Mouse (Mus musculus) right cerebral cortex, postnatal 14 days (tissue): Measurements from ENCODE around the gene 1700011L22Rik.

Experiments
- DNase-seq: peaks from one replicate; pipeline ENCODE4 v3.0.0; 2022

The 1700011L22Rik gene

GRCm38 (mm10) chr8:79239320-79239719 is 9.1 kb downstream of the 1700011L22Rik start:
- DNase-seq = no peak

DNA sequence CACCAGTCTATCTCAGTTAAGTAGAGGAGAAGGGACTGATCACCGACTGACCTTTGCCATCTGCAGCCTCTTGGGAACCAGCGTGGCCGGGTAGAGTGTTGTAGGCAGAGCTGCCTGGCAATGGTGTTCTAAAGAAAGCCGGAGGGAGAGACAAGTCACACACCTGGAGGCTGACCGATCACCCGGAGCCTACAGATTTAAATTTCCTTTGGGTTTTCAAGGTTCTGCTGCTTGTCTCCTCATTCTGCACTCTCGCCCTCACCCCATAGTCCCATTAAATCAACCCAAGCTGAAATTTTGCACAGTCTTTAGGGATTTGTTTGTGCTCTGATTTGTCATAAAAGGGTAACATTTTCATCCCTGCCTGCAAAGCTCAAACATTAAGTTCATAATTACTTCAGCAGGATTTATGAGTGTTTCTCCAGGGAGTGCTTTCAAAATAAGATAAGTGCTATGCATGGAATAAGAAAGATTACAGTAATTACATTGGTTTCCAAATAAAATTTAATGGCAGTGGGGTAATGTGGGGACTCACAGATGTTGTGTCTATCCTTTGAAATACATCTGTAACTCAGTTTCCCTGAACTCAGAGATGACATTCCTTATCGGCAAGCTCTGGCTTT is 19.0 kb downstream of the 1700011L22Rik start:
- no peak for DNase-seq

DNA sequence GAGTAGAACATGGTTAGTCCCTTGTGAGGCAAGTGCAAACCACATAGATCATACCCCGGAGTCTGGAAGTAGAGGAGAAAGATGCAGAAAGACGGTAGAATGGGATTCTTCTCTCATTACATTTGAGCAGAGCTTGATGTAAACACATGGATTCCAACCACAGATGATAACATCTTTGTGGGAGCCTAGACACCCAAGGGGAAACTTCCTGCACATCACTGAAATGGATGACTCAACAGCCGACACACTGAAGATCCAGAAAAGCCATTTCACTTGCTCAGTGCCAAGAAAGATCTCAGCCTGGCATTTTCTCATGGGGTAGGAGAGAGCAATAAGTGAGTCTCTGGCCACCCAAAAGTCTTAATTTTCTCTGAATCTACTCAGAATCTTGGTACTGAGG is 20.5 kb downstream of the 1700011L22Rik start:
- DNase-seq = no peak

GRCm38 (mm10) chr8:79227194-79227593 is 21.2 kb downstream of the 1700011L22Rik start:
- DNase-seq = no peak

GRCm38 (mm10) chr8:79226046-79226445 is 22.3 kb downstream of the 1700011L22Rik start:
- no peak for DNase-seq

GRCm38 (mm10) chr8:79225586-79225985 is 22.8 kb downstream of the 1700011L22Rik start:
- DNase-seq = no peak

DNA sequence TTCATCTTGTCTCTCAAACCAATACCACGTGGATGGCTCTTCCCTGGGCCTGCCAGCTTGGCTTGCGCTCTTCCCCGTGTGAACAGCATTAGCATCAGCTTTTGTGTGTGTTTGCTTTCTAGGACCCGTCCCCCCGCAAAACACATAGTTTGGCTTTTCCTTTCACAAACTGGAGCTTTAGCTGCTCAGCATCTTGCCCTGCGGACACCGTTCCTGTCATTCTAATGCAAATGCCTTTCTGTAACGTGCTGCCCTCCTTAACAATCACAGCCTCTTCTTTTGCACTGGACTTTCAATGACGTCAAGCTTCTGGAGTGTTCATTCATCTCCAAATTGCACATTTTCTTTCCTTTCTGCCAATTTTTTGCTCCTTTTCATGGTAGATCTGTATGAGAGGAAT is 24.0 kb downstream of the 1700011L22Rik start:
- DNase-seq = no peak

DNA sequence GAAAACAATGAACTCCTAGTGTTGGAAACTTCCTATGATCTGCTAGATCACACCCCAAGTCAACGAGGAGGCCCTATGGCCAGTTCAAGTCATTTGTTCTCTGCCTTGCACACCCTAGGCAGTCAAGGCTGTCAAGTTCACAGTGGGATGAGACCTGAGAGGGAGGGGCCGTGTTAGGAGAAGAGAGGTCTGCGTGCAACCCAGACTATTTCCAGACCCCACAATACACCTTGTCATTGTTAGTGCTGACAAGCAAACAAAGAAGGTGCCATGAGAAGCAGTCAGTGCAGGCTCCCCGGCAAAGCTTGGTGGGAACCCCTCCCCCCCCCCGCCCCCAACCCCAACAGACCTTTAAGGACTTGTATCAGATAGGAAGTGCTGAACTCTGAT is 25.6 kb downstream of the 1700011L22Rik start:
- no peak for DNase-seq

DNA sequence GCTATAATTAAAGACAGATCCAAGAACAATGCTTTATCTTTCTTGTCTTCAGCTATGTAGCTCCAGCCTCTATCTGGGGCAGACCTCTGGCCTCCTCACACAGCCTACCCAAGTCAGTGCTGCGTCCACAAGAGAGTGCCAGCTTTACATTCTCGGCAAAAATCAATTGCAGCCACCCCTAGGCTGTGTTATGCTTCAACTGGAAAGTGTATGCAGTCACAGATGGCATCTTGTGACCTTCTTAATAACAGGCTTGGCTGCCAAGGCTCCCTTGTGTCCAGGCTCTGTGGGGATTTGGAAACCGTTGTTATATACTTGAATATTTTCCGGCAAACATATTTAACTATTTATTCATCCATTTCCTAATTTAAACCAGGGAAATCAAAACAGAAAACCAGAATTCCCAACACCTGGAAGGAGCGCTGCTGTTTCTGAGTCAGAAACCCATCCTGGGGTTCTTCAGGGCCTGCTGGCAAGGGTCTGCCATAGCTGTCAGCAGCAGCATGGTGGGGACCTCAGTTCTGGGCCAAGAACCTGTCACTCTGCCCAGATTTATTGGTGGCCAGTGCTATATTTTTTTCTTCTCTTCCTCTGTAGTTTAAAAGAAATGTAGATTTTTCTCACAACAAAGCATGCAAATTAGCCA is 26.1 kb downstream of the 1700011L22Rik start:
- no peak for DNase-seq

DNA sequence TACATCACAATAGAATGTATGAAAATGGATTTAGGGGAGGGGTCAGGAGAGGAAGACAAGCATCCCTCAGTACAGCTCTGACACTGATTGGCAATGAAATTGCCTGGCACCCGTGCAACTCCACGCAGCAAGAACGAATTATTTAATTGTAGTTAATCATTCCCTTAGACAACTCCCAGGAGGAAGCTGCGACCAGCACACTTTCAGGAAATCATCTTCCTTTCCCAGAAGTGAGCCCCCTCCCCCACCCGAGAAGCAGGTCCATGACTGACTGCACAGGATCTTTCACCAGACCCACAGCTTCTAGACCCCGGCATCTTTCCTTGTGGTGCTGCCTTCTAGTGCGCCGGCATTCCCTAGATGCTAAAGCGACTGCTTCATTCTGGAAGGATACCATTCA is 36.7 kb downstream of the 1700011L22Rik start:
- DNase-seq = no peak

- DNase-seq = no peak
Observed at GRCm38 (mm10) chr8:79209641-79210358, 38.6 kb downstream of the 1700011L22Rik start.

DNA sequence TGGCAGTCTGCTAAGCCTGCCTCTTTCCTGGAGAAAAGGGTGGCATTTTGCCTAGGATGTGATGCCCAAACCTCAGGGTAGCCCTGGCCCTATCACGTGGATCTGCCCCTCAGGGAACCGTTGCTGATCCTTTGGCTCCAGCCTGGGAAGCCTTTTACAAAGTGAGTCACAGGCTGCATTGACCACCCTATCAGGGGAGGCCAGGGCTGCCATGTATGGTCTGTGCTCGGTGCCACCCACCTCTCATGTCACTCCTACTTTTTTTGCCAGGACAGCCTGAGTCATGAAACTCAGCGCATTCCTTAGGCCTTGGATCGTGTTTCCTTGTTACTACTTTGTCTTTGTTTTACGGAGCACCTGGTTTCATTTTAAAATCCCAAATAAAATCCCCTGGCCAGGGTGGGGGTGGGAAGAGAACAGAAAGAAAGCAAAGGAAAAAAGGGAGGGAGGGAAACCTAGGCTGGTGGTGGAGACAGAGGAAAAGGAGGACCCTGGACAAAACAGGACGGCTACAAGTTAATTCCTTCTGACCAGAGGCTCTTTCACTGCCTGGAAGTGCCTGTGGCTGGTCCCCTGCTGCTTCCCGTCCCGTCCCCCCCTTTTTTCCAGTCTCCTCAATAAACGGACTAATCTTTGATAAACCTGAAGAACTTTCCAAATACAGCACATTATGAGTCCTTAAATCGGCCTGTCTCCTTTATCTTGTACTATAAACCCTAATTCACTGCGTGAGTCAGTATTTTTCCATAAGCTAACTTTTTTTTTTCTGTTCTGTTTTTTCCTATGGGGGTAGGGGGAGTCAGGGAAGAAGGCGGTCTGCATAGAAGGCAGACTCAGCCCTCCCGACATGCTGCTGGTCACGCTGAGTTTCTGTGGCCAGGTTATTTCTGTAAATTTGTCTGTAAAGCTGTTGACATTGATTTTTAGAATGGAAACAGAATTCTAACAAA is 39.4 kb downstream of the 1700011L22Rik start:
- DNase-seq = no peak

- no peak for DNase-seq
Observed at GRCm38 (mm10) chr8:79208181-79208580, 40.2 kb downstream of the 1700011L22Rik start.

- no peak for DNase-seq
Observed at GRCm38 (mm10) chr8:79206895-79207294, 41.5 kb downstream of the 1700011L22Rik start.

- no peak for DNase-seq
Observed at GRCm38 (mm10) chr8:79201446-79202147, 46.8 kb downstream of the 1700011L22Rik start.

DNA sequence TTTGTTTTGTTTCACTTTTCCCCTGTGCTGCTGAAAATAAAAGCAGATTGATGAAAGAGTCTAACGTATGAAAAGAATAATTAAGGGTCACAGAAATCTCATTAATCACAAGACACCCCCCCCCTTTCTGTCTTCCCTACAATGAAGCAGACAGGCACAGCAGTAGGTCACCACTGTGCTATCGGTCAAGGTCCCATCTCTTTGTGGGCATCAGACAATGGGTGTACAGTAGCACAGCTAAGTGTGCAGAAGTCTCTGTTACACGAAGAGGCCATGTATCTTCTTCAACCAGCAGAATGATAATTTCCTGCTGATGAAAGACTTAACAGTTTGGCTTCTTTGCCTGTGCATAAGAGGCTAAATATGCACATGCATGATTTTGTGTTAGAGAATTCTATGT is 49.7 kb downstream of the 1700011L22Rik start:
- no peak for DNase-seq

DNA sequence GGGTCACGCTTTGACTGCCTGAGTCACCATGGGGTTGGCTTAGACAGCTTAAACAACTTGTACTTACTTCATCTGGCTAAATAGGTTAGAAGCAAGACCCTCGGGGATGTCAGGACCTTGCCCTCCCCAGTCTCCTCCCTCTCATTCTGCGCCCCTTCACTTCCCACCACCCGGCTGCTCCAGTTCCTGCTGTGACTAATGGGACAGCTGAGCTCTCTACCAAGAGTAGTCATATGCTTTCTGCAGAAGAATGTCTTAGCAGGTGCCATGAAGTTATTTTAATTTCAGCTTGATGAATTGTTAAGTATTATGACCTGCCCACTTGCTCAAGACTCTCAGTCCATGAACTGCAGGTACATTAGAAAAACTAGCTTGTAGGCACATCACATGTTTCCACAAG is 51.9 kb downstream of the 1700011L22Rik start:
- DNase-seq = no peak

- DNase-seq = no peak
Observed at GRCm38 (mm10) chr8:79190071-79190470, 58.3 kb downstream of the 1700011L22Rik start.

- no peak for DNase-seq
Observed at GRCm38 (mm10) chr8:79185488-79185887, 62.9 kb downstream of the 1700011L22Rik start.

DNA sequence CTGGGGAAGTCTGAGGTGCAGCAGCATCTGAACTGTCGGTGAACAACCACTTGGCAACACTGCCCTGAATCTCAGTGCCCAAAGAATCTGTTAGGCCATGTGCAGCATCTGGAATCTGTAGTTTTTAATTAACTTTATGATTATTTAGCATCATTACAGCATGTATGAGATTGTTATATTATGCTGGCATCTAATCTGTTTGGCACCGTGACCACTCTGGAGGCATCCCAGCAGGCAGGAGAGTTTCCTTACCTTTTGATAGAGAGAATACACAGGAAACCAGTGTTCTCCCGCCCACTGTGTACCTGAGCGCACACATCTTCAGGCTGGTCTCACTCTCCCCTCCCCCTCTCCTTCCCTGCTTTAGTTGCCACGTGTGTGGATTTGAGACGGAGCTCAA is 68.7 kb downstream of the 1700011L22Rik start:
- no peak for DNase-seq

DNA sequence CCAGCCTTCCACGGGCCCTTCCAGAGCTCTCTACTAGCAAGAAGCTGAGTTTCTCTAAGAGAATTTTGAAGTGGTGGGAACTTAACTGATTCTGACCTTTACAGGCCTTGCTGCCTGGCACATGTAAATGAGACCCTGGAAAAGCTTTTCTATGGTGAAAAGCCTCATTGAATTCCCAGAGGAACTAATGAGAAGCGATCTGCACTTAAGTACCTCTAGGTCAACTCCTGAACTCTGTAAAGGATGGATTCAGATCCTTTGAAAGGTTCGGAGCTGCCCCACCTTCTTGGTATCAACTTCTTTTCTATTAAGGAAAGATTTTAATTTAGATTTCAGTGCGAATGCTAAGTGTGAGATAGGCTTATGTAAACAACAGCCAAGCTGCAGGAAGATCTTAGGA is 72.4 kb downstream of the 1700011L22Rik start:
- DNase-seq = no peak

DNA sequence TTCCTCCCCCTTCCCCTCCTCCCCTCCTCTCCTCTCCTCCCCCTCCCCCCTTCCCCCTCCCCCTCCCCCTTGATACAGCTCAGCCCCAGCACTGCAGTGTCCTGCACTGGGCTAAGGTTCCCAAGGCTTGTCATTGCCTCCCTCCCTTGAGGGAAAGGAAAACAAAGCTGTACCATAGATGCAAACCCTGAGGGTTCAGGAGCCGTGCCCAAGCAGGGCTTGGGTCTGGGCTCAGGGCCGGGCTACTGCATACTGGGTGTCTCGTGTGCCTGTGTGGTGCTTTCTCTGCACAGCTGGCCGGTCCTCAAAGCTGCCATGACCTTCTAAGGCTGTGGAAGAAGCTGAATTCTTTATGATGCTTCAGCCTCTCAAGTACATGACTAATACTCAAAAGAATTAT is 74.8 kb downstream of the 1700011L22Rik start:
- DNase-seq = no peak
